Mouse (Mus musculus) forebrain, postnatal 0 days (tissue): Measurements from ENCODE around the gene Susd6. TPM values are rescaled to one million over a fixed set of nuclear protein-coding genes. Genes with fewer than 3 reads are reported as not detected.

Source experiments
- ATAC-seq: fragments of 200-750 bp; cut with Nextera tagmentation; 2 replicates; pipeline ENCODE4 v1.8.0; 2017; ENCODE audit warnings: mild to moderate bottlenecking, moderate library complexity
- DNase-seq: peaks from one replicate; pipeline ENCODE4 v3.0.0-alpha.2; 2015
- H3K27ac ChIP-seq: fragments of 300-500 bp; sonication (generic); 2 replicates; pipeline ENCODE4 v1.5.1; 2014; ENCODE audit warnings: low read depth, mild to moderate bottlenecking, antibody characterized with exemption, low read length, moderate library complexity, mixed read lengths
- H3K27me3 ChIP-seq: fragments of 300-500 bp; sonication (generic); 2 replicates; pipeline ENCODE4 v1.6.1; 2014; ENCODE audit warnings: mild to moderate bottlenecking, low read length, mixed read lengths; ENCODE audit not compliant: insufficient read depth
- H3K36me3 ChIP-seq: fragments of 300-500 bp; sonication (generic); 2 replicates; pipeline ENCODE4 v1.6.1; 2014; ENCODE audit warnings: mild to moderate bottlenecking, moderate library complexity; ENCODE audit not compliant: insufficient read depth
- H3K4me1 ChIP-seq: fragments of 300-500 bp; sonication (generic); 2 replicates; pipeline ENCODE4 v1.6.1; 2014; ENCODE audit warnings: antibody characterized with exemption; ENCODE audit not compliant: insufficient read depth
- H3K4me2 ChIP-seq: fragments of 300-500 bp; sonication (generic); 2 replicates; pipeline ENCODE4 v1.6.1; 2014; ENCODE audit warnings: low read depth, mild to moderate bottlenecking, moderate library complexity
- H3K4me3 ChIP-seq: fragments of 300-500 bp; sonication (generic); 2 replicates; pipeline ENCODE4 v1.5.1; 2014; ENCODE audit warnings: low read depth, low read length, mixed read lengths
- H3K9ac ChIP-seq: fragments of 300-500 bp; sonication (generic); 2 replicates; pipeline ENCODE4 v1.6.1; 2014; ENCODE audit warnings: mild to moderate bottlenecking
- H3K9me3 ChIP-seq: fragments of 300-500 bp; sonication (generic); 2 replicates; pipeline ENCODE4 v1.6.1; 2016; ENCODE audit warnings: low read length
- CTCF ChIP-seq: sonication (generic); IDR thresholded peaks from 2 replicates; pipeline ENCODE4 v1.5.1; 2016; ENCODE audit warnings: antibody characterized with exemption, control low read depth, low read depth
- WGBS: fragments of 180-500 bp; shearing (Covaris S2); extraction: QIAGEN DNeasy Blood & Tissue Kit; methylation state at CpG from one replicate; pipeline ENCODE4 v1.1.7; 2014; 5-methylcytosine and 5-hydroxymethylcytosine counted together
- polyA plus RNA-seq: library from polyadenylated mRNA; unstranded; fragments of >200 nt; fragmentation: Nextera tagmentation; extraction: Ambion mirVana; gene quantifications from 2 replicates; pipeline ENCODE4 v1.2.1, GENCODE M21; 2015
- total RNA-seq: library from RNA; depleted of rRNA; stranded (reverse); fragments of >200 nt; gene quantifications from 2 replicates; pipeline ENCODE4 v1.2.3, GENCODE M21; 2014

Susd6 gene
- total and polyA plus RNA-seq, 2 experiments from 2014 or later = 8.0 to 15.3 TPM

DNA sequence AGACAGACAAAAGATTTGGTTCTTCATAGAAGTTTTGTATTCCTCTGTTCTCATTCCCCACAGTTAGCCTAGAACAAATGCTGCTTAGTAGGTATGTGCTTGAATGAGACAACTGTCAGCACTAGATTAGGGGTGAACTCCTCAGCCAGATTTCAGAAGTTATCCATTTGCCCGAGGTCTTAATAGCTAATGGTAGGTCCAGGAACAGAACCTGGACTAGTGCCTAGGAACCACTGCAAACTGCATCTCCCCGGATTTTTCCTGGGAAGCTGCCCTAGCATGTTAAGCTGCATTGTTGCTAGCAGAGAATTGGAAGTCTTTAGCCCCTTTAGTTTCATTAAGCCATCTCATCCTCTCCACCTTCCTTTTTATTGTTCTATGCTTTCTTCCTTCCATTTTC, 39.9 kb downstream of the Susd6 start:
- WGBS = 49% methylated on average over 2 of the region's 2 CpGs
- no peak overlapping the region for H3K27ac ChIP-seq
- no peaks in the 10 kb centered on the region for H3K27me3 ChIP-seq
- no peak overlapping the region for H3K4me2 ChIP-seq
- DNase-seq (no peak), ATAC-seq (no peak)
- H3K4me1 ChIP-seq = no peaks in the 10 kb centered on the region; the same call in none of the 2 replicates
- no peak overlapping the region for H3K4me3 ChIP-seq
- H3K9ac ChIP-seq = no peak overlapping the region
- TF ChIP-seq CTCF = no peak
- H3K36me3 ChIP-seq = no peaks in the 10 kb centered on the region
- H3K9me3 ChIP-seq = no peaks in the 10 kb centered on the region

- H3K27me3 ChIP-seq = no peaks in the 10 kb centered on the region
- no peaks in the 10 kb centered on the region; the same call in none of the 2 replicates for H3K4me1 ChIP-seq
- no peaks in the 10 kb centered on the region for H3K9me3 ChIP-seq
- ATAC-seq = no peak
- no peaks in the 10 kb centered on the region for H3K36me3 ChIP-seq
- H3K4me2 ChIP-seq = no peak overlapping the region
- 74% methylated on average over 2 of the region's 2 CpGs for WGBS
- H3K4me3 ChIP-seq = no peak overlapping the region
- no peak for DNase-seq
- H3K9ac ChIP-seq = no peak overlapping the region
- no peak overlapping the region for H3K27ac ChIP-seq
- no peak for TF ChIP-seq CTCF
These were observed 40.5 kb downstream of the Susd6 start for GRCm38 (mm10) chr12:80830820-80831219.

DNA sequence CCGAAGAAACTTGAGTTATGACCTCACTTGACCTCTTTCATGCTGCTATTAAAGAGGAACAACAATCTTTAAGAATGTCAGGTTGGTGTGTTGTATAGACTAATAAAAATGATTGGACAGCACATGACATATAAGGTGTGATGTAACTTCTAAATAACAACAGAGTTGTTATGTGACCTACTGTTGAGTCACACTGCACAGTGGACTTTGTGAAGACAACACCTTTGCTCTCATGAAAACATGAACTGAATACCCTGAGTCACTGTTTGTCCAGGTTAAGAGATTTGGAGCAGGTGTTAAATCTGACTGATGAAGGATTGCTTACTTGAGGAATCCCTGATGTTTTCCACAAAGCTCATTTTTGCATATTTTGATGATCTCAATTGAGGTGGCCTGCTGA, 42.0 kb downstream of the Susd6 start:
- WGBS = 87% methylated on average over 1 of the region's 1 CpGs
- no peak for TF ChIP-seq CTCF

DNA sequence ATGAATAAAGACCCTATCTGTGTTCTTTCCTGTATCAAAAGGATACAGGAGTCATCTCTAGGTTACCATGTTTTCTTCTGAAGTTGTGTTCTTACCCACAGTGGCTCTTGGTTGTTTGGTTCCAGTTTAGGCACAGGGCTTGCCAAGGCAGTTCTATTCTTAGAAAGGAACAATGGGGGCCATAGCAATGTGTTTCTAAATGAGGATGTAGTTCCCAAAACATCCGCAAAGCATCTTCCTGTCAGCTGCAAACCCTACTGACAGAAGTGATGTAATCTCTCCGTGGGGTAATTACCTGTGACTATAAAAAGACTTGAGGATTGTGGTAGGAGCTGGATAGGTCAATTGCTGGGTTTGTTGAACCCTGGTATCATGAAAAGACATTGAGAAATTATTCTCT, 43.2 kb downstream of the Susd6 start:
- 56% methylated on average over 2 of the region's 2 CpGs for WGBS
- H3K9me3 ChIP-seq = no peaks in the 10 kb centered on the region
- no peak for TF ChIP-seq CTCF
- no peak overlapping the region for H3K27ac ChIP-seq
- H3K4me3 ChIP-seq = no peak overlapping the region
- H3K4me2 ChIP-seq = no peak overlapping the region
- H3K36me3 ChIP-seq = no peaks in the 10 kb centered on the region
- DNase-seq (no peak), ATAC-seq (no peak)
- H3K9ac ChIP-seq = no peak overlapping the region
- H3K27me3 ChIP-seq = no peaks in the 10 kb centered on the region
- H3K4me1 ChIP-seq = no peaks in the 10 kb centered on the region; the same call in 1 of the 2 replicates

More for the DNA sequence above, 42.0 kb downstream of the Susd6 start:
- H3K4me2 ChIP-seq = no peak overlapping the region
- no peak for DNase-seq
- no peak for ATAC-seq
- no peaks in the 10 kb centered on the region for H3K27me3 ChIP-seq
- no peaks in the 10 kb centered on the region for H3K36me3 ChIP-seq
- no peaks in the 10 kb centered on the region; the same call in none of the 2 replicates for H3K4me1 ChIP-seq
- H3K27ac ChIP-seq = no peak overlapping the region
- H3K9ac ChIP-seq = no peak overlapping the region
- H3K4me3 ChIP-seq = no peak overlapping the region
- no peaks in the 10 kb centered on the region for H3K9me3 ChIP-seq

GRCm38 (mm10) chr12:80834156-80834900, 44.0 kb downstream of the Susd6 start:
- no peaks in the 10 kb centered on the region for H3K27me3 ChIP-seq
- H3K4me3 ChIP-seq = no peak overlapping the region
- WGBS = 94% methylated on average over 3 of the region's 3 CpGs
- H3K27ac ChIP-seq = no peak overlapping the region
- no peaks in the 10 kb centered on the region for H3K36me3 ChIP-seq
- no peak for ATAC-seq
- no peak for TF ChIP-seq CTCF
- DNase-seq = no peak
- no peak overlapping the region for H3K4me2 ChIP-seq
- H3K9ac ChIP-seq = no peak overlapping the region
- H3K4me1 ChIP-seq = no peaks in the 10 kb centered on the region; the same call in 1 of the 2 replicates
- H3K9me3 ChIP-seq = no peaks in the 10 kb centered on the region

DNA sequence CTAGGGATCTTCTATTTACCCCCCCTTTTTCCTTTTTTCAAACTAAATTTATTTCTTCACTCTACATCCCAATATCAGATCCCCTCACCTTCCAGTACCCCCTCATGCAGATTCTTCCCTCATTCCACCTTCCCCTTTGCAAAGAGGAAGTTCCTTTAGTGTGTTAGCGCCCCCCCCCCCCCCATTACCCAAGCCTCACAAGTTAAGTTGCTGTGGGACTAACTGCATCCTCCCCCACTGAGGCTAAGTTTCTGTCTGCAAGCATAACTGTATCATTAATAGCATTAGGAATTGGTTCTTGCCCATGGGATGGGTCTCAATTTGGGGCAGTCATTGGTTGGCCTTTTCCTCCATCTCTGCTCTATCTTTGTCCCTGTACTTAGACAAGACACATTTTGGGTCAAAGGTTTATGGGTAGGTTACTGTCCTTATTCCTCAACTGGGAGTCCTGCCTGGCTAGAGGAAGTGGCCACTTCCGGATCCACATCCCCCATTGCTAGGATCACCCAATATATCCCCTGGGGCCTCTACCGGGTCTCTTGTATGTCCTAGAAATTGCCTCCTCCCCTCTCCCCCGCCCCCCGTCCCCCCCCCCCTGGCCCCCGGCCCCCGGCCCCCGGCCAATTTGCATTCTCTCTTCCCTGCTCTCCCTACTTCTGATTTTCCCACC, 44.7 kb downstream of the Susd6 start:
- H3K4me1 ChIP-seq = no peaks in the 10 kb centered on the region; the same call in 1 of the 2 replicates
- no peaks in the 10 kb centered on the region for H3K36me3 ChIP-seq
- no peak for ATAC-seq
- H3K4me3 ChIP-seq = no peak overlapping the region
- H3K27ac ChIP-seq = no peak overlapping the region
- no peak for DNase-seq
- no peak for TF ChIP-seq CTCF
- no peak overlapping the region for H3K9ac ChIP-seq
- no peaks in the 10 kb centered on the region for H3K27me3 ChIP-seq
- H3K9me3 ChIP-seq = no peaks in the 10 kb centered on the region
- no peak overlapping the region for H3K4me2 ChIP-seq
- WGBS = 85% methylated on average over 3 of the region's 8 CpGs

DNA sequence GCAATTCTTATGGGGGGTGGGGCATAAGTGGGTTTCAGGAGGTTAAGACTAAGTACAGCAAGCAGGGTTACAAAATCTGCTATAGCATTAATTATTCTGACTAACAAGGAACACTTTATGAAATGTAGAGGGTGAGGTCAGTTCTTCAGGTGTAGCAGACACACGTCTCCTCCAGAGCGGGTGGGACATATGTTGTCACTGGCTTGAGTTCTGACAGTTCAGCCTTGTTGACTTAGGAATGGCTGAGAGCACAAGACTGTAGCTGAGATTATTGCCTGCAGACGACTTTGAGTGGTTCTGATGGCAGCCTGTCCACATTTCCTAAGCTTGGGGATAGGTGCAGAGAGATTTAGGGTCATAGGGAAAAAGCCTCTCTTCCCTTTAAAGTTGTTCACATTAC, 47.3 kb downstream of the Susd6 start:
- no peak for TF ChIP-seq CTCF
- no peak overlapping the region for H3K4me3 ChIP-seq
- H3K9me3 ChIP-seq = no peaks in the 10 kb centered on the region
- WGBS = 73% methylated on average over 3 of the region's 3 CpGs
- no peak overlapping the region for H3K9ac ChIP-seq
- ATAC-seq (no peak), DNase-seq (no peak)
- H3K36me3 ChIP-seq = no peaks in the 10 kb centered on the region
- no peak overlapping the region for H3K4me2 ChIP-seq
- no peaks in the 10 kb centered on the region for H3K4me1 ChIP-seq
- H3K27me3 ChIP-seq = no peaks in the 10 kb centered on the region
- H3K27ac ChIP-seq = no peak overlapping the region
